Mouse (Mus musculus): ENCODE measurements around the gene BC017158.

- TF ChIP-seq CTCF (IDR thresholded peaks at IDR 0.05) (no peak), EP300 (IDR thresholded peaks at IDR 0.05) (no peak)
Measured at GRCm38 (mm10) chr7:128330981-128331380, 33.0 kb upstream of the BC017158 start.

All from lung, postnatal 0 days (tissue).